Mouse (Mus musculus): ENCODE data around the gene Kif13a. TPM values are rescaled to one million over a fixed set of nuclear protein-coding genes. Genes with fewer than 3 reads are reported as not detected.

Kif13a gene
- polyA plus RNA-seq, 1 experiment = 0.01 TPM

DNA sequence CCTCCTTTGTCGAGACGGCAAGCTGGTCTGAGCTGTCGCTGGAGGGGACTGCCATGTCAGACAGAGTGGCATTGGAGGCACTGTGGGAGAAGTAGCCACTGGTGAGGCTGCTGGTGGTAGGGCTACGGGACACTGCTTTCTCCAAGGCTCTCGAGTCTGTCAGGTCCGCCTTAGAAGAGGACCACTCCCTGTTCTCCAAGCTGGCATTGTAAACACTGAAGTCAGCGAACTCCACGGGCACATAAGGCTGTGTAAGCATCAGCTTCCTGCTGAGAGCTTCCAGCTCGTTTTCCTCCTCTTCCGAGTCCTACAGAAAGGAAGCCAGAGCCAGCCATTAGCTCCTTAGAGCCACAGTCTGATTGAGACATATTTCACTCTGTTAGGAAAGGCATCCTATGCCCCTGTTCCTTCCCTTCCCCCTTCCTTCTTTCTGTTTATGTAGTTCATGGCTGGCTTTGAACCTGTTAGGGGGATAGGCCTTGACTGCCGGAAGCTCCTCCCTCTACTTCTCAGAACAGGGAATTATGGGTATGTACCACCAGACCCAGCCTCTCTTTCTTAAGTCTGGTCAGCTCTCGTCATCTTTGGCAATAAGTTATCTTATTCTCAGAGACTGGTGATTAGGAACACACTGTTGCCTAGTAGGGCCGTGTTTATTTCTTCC is 177.0 kb downstream of the Kif13a start:
- no peak overlapping the region for H3K4me3 ChIP-seq (replicated peaks)
- no peaks in the 10 kb centered on the region for H3K9me3 ChIP-seq (ENCODE audit: control insufficient read depth, low read length)
- H3K27me3 ChIP-seq (ENCODE audit: control insufficient read depth) = no peaks in the 10 kb centered on the region
- H3K4me1 ChIP-seq (ENCODE audit: control insufficient read depth) = peaks cover 13% of the 10 kb centered on the region
- TF ChIP-seq GATA1 (IDR thresholded peaks at IDR 0.05; ENCODE audit: low read length) = no peak
- no peak for TF ChIP-seq TAL1 (IDR thresholded peaks at IDR 0.05; ENCODE audit: low read length)
- H3K36me3 ChIP-seq (ENCODE audit: control insufficient read depth) = peaks cover 2% of the 10 kb centered on the region; the same call in 1 of the 2 replicates

DNA sequence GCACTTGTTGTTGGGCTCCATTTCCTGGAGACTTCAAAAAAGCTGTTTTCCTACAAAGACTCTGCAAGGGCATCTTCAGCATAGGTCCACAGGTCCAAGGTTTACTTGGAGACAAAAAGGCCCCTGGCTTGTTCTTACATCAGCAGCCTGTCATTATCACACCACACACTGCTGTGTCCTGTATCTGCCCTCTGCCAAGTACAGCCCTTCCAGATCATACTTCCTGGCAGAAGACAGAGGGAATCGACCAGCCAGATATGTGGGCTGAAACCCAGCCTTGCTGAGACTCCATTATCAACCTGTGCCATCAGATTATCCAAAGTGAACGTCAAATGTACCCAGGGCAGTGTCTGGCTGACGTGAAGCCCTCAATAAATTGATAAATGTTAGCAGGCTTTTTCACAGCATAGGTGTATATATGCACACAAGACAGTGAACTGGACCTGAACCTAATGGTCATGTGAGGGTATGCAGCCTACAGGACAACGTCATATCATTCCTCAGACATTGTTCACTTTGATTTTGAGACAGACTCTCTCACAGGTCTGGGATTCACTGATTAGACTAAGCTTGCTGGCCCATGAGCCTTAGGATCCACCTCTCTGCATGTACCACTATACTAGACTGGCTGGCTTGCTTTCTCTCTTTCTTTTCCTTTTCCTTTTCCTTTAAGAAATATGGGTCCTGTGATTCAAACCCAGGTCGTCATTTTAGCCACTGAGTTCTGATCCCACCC is 181.4 kb downstream of the Kif13a start:
- Histone ChIP-seq H3K36me3 (ENCODE audit: control insufficient read depth) (peaks cover 2% of the 10 kb centered on the region; the same call in 1 of the 2 replicates), H3K9me3 (ENCODE audit: control insufficient read depth, low read length) (no peaks in the 10 kb centered on the region), H3K4me1 (ENCODE audit: control insufficient read depth) (peaks cover 18% of the 10 kb centered on the region), H3K4me3 (replicated peaks) (no peak overlapping the region), H3K27me3 (ENCODE audit: control insufficient read depth) (no peaks in the 10 kb centered on the region; the same call in 1 of the 2 replicates)
- TF ChIP-seq TAL1 (IDR thresholded peaks at IDR 0.05; ENCODE audit: low read length) (no peak), GATA1 (IDR thresholded peaks at IDR 0.05; ENCODE audit: low read length) (no peak)

DNA sequence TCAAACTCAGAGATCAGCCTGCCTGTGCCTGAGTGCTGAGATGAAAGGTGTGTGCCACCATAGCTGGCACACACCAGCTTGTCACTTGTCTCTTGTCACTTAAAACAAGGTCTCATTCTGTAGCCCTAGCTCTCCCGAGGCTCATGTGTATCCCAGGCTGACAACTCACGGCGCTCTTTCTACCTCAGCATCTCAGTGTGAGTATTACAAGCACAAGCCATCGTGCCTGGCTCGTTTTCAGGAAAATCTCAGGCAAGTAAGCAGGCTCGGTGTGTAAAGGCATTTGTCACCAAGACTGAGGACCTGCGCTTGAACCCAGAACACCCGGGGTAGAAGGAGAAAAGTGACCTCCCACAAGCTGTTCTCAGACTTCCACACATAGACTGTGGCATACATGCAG is 185.8 kb downstream of the Kif13a start:
- Histone ChIP-seq H3K9me3 (ENCODE audit: control insufficient read depth, low read length) (no peaks in the 10 kb centered on the region), H3K4me1 (ENCODE audit: control insufficient read depth) (peaks cover 32% of the 10 kb centered on the region), H3K27me3 (ENCODE audit: control insufficient read depth) (no peaks in the 10 kb centered on the region; the same call in 1 of the 2 replicates), H3K36me3 (ENCODE audit: control insufficient read depth) (no peaks in the 10 kb centered on the region), H3K4me3 (replicated peaks) (no peak overlapping the region)
- TF ChIP-seq TAL1 (IDR thresholded peaks at IDR 0.05; ENCODE audit: low read length) (no peak), GATA1 (IDR thresholded peaks at IDR 0.05; ENCODE audit: low read length) (no peak)

DNA sequence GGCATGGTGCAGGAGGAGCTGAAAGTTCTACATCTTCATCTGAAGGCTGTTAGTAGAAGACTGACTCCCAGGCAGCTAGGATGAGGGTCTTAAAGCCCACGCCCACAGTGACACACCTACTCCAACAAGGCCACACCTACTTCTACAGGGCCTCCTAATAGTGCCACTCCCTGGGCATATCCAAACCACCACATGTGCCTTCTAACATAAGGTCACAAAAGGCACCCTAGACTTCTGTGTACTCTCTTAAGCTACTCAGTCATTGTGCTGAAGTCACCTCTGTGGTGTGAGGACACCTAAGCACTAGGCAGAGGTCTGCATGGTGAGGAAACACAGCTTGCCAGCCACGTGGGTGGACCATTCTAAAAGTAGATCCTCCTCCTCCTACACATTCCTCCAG is 187.3 kb downstream of the Kif13a start:
- Histone ChIP-seq H3K9me3 (ENCODE audit: control insufficient read depth, low read length) (no peaks in the 10 kb centered on the region), H3K27me3 (ENCODE audit: control insufficient read depth) (no peaks in the 10 kb centered on the region; the same call in 1 of the 2 replicates), H3K4me1 (ENCODE audit: control insufficient read depth) (peaks cover 24% of the 10 kb centered on the region), H3K36me3 (ENCODE audit: control insufficient read depth) (no peaks in the 10 kb centered on the region), H3K4me3 (replicated peaks) (no peak overlapping the region)
- TF ChIP-seq TAL1 (IDR thresholded peaks at IDR 0.05; ENCODE audit: low read length) (peak; percentile 33; the same call in 2 of the 3 replicates), GATA1 (IDR thresholded peaks at IDR 0.05; ENCODE audit: low read length) (no peak)

DNA sequence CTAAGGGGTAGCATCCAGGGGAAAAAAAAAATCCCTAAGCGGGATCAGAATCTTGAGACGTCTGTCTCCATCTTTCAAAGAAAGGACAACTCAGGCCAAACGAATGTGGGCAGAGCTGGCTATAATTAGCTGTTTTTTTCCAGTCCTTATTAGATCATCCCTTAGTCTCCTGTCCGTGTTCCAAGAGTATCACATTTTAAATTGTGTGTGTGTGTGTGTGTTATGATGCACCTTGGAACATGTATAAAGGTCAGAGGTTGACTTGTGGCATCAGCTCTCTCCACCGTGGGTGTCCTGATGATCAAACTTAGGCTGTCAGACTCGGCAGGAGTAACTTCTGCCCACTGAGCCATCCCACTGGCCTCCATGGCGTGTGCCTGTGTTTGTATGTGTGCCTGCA is 190.2 kb downstream of the Kif13a start:
- Histone ChIP-seq H3K9me3 (ENCODE audit: control insufficient read depth, low read length) (no peaks in the 10 kb centered on the region), H3K36me3 (ENCODE audit: control insufficient read depth) (no peaks in the 10 kb centered on the region), H3K27me3 (ENCODE audit: control insufficient read depth) (no peaks in the 10 kb centered on the region; the same call in 1 of the 2 replicates), H3K4me3 (replicated peaks) (no peak overlapping the region), H3K4me1 (ENCODE audit: control insufficient read depth) (peaks cover 43% of the 10 kb centered on the region)
- TF ChIP-seq TAL1 (IDR thresholded peaks at IDR 0.05; ENCODE audit: low read length) (no peak), GATA1 (IDR thresholded peaks at IDR 0.05; ENCODE audit: low read length) (no peak)

DNA sequence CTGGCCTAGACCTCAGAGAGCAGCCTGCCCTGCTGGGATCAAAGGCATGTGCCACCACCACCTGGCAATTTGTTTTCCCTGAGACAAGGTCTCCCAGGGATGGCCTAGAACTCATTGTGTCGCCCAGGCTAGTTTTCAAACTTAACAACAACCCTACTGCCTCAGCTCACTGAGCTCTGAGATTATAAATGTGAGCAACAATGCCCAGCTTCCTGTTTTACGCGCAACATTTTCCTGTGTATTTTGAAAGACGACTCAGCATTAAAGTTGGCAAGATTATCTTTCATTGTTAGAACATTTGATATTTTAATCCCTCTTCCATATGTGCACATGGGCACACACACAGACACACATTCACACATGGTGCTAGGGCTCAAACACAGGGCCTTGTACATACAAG is 192.2 kb downstream of the Kif13a start:
- Histone ChIP-seq H3K36me3 (ENCODE audit: control insufficient read depth) (no peaks in the 10 kb centered on the region), H3K4me3 (replicated peaks) (no peak overlapping the region), H3K27me3 (ENCODE audit: control insufficient read depth) (no peaks in the 10 kb centered on the region), H3K9me3 (ENCODE audit: control insufficient read depth, low read length) (no peaks in the 10 kb centered on the region), H3K4me1 (ENCODE audit: control insufficient read depth) (peaks cover 30% of the 10 kb centered on the region)
- TF ChIP-seq TAL1 (IDR thresholded peaks at IDR 0.05; ENCODE audit: low read length) (no peak), GATA1 (IDR thresholded peaks at IDR 0.05; ENCODE audit: low read length) (no peak)

DNA sequence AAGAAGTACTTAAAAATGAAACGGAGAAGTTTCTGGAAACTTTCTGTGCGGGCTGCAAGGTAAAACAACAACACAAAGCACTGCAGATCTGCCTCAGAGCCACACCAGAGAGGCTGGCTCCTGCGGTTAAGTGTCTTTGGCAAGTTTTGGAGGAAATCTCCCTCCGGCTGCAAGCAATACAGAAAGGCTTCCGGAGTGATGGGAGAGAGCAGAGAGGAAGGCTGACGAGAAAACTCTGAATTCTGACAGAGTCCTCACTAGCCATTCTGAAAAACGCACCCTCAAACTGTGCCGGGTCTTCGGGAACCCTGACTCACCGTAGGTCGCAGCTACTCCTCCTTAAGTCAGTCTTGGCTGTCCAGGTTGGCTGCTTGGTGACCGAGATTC is 193.2 kb downstream of the Kif13a start:
- Histone ChIP-seq H3K36me3 (ENCODE audit: control insufficient read depth) (no peaks in the 10 kb centered on the region), H3K27me3 (ENCODE audit: control insufficient read depth) (no peaks in the 10 kb centered on the region), H3K4me1 (ENCODE audit: control insufficient read depth) (peaks cover 24% of the 10 kb centered on the region), H3K9me3 (ENCODE audit: control insufficient read depth, low read length) (no peaks in the 10 kb centered on the region), H3K4me3 (replicated peaks) (peak overlapping the region; percentile 69)
- TF ChIP-seq TAL1 (IDR thresholded peaks at IDR 0.05; ENCODE audit: low read length) = no peak
- TF ChIP-seq GATA1 (IDR thresholded peaks at IDR 0.05; ENCODE audit: low read length) = no peak

DNA sequence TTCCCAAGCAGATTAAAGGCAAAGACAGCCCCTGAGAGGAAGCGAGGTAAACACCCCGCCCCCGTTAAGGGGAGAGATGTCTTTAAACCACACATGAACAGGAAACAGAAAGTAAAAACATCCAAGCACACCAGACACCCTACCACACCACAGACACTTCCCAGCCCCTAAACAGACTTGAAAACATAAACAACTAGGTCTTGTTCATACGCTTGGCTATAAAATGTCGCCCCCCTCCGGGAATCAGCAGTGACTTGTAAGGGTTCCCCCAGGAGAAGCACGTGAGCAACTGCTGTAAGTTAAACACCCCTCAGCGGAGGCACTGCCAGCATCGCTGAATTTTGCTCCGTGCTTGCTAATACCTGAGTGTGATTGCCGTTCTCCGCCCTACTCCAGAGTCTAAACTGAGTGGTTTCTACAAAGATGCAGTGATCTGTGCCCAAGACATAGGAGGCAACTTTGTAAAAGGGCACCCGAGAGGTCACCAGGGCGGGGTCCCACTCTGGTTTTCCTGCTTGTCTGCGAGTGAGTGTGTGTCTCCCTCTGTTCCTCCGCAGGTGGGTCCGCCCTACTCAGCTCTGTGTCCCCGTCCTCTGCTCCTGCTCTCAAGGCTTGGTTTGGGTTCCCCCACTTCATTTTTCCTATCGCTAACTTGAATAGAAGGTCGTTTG is 193.7 kb downstream of the Kif13a start:
- Histone ChIP-seq H3K4me3 (replicated peaks) (peak overlapping the region; percentile 69), H3K27me3 (ENCODE audit: control insufficient read depth) (no peaks in the 10 kb centered on the region), H3K9me3 (ENCODE audit: control insufficient read depth, low read length) (no peaks in the 10 kb centered on the region), H3K36me3 (ENCODE audit: control insufficient read depth) (no peaks in the 10 kb centered on the region), H3K4me1 (ENCODE audit: control insufficient read depth) (peaks cover 21% of the 10 kb centered on the region)
- no peak for TF ChIP-seq TAL1 (IDR thresholded peaks at IDR 0.05; ENCODE audit: low read length)
- TF ChIP-seq GATA1 (IDR thresholded peaks at IDR 0.05; ENCODE audit: low read length) = no peak

DNA sequence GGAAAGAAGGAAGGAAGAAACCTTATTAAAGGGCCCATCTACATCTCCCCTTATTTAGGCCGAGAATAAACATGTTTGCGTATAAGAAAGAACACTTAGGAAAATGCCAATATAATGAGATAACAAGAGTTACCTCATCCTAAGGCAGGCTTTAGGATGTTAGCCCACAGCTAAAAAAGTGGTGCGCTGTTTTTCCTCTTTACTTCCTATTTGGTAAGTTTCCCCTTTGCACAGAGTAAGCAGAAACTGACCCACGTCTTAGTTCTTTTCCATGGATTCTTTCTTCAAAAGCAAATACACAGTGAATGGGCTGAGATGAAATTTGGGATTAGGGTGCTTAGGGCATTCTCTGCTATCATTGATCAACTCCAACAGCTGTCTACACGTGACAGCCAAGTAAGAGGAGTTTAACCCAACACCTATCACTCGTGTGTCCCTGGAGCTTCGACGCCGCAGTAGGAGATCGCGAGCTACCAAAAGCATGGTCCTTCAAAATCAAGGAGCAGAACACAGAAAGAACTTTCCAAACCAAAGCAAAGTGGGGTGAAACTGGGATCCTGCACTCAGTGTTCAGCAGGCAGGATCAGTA is 194.4 kb downstream of the Kif13a start:
- TF ChIP-seq GATA1 (IDR thresholded peaks at IDR 0.05; ENCODE audit: low read length) (no peak), TAL1 (IDR thresholded peaks at IDR 0.05; ENCODE audit: low read length) (no peak)
- no peaks in the 10 kb centered on the region for H3K36me3 ChIP-seq (ENCODE audit: control insufficient read depth)

More for the DNA sequence above, 194.4 kb downstream of the Kif13a start:
- Histone ChIP-seq H3K9me3 (ENCODE audit: control insufficient read depth, low read length) (no peaks in the 10 kb centered on the region), H3K4me3 (replicated peaks) (peak overlapping the region; percentile 69), H3K4me1 (ENCODE audit: control insufficient read depth) (peaks cover 20% of the 10 kb centered on the region), H3K27me3 (ENCODE audit: control insufficient read depth) (no peaks in the 10 kb centered on the region)
